Mouse (Mus musculus) MEL (cell line): Measurements from ENCODE around the gene Thada. TPM values are rescaled to one million over a fixed set of nuclear protein-coding genes. Genes with fewer than 3 reads are reported as not detected.

Experiments
- DNase-seq: peaks from one replicate; pipeline ENCODE4 v3.0.0; 2011; ENCODE audit warnings: low read depth, low spot score
- H3K27ac ChIP-seq: 2 replicates; pipeline ENCODE4 v1.5.1; 2012; ENCODE audit warnings: low read depth, mild to moderate bottlenecking, control low read depth, low read length, moderate library complexity; ENCODE audit not compliant: control insufficient read depth
- H3K27me3 ChIP-seq, 2 experiments: fragments of 150-350 bp in 1 of 2; sonication (generic) in 1 of 2; 2 replicates each; pipeline ENCODE4 v1.6.1; 2012; ENCODE audit warnings: low read length in 2 of 2, mild to moderate bottlenecking in 2 of 2, improper control_type of control experiment in 1 of 2, moderate library complexity in 1 of 2; ENCODE audit not compliant: insufficient read depth in 2 of 2, control insufficient read depth in 1 of 2
- H3K36me3 ChIP-seq, 2 experiments: 2 replicates each; pipeline ENCODE4 v1.6.1; 2012 to 2014; ENCODE audit warnings: low read length in 2 of 2, improper control_type of control experiment in 1 of 2, inconsistent platforms in 1 of 2, mild to moderate bottlenecking in 1 of 2; ENCODE audit not compliant: insufficient read depth in 2 of 2, control insufficient read depth in 1 of 2
- H3K4me1 ChIP-seq, 2 experiments: fragments of 150-350 bp in 1 of 2; sonication (generic) in 1 of 2; 2 replicates each; pipeline ENCODE4 v1.6.1; 2012; ENCODE audit warnings: low read length in 2 of 2, improper control_type of control experiment in 1 of 2, mild to moderate bottlenecking in 1 of 2; ENCODE audit not compliant: insufficient read depth in 2 of 2, control insufficient read depth in 1 of 2
- H3K4me3 ChIP-seq, 2 experiments: fragments of 150-350 bp in 1 of 2; sonication (generic) in 1 of 2; 2 replicates each; pipeline ENCODE4 v1.5.1; 2012; ENCODE audit warnings: low read depth in 2 of 2, low read length in 2 of 2, mild to moderate bottlenecking in 2 of 2, moderate library complexity in 2 of 2, control low read depth in 1 of 2, improper control_type of control experiment in 1 of 2; ENCODE audit not compliant: control insufficient read depth in 1 of 2, insufficient read depth in 1 of 2
- H3K79me2 ChIP-seq: 2 replicates; pipeline ENCODE4 v1.6.1; 2012; ENCODE audit warnings: mild to moderate bottlenecking, low read length, moderate library complexity; ENCODE audit not compliant: control insufficient read depth, poor library complexity, insufficient read depth
- H3K9ac ChIP-seq: 2 replicates; pipeline ENCODE4 v1.6.1; 2012; ENCODE audit warnings: low read depth, mild to moderate bottlenecking, control low read depth, low read length, moderate library complexity; ENCODE audit not compliant: control insufficient read depth, poor library complexity, severe bottlenecking
- H3K9me3 ChIP-seq: fragments of 150-350 bp; sonication (generic); replicated peaks from 2 replicates; pipeline ENCODE4 v1.6.1; 2012; ENCODE audit warnings: mild to moderate bottlenecking, low read length, improper control_type of control experiment, moderate library complexity; ENCODE audit not compliant: insufficient read depth
- BHLHE40 ChIP-seq: IDR thresholded peaks from 2 replicates; pipeline ENCODE4 v1.6.1; 2012; ENCODE audit warnings: low read depth, mild to moderate bottlenecking, inconsistent platforms, low read length, improper control_type of control experiment, borderline replicate concordance
- CHD1 ChIP-seq: IDR thresholded peaks from 2 replicates; pipeline ENCODE4 v1.6.1; 2012; ENCODE audit warnings: low read depth, mild to moderate bottlenecking, inconsistent platforms, low read length, improper control_type of control experiment
- CHD2 ChIP-seq: IDR thresholded peaks from 2 replicates; pipeline ENCODE4 v1.6.1; 2011; ENCODE audit warnings: low read length, improper control_type of control experiment
- ETS1 ChIP-seq: IDR thresholded peaks from 2 replicates; pipeline ENCODE4 v1.6.1; 2012; ENCODE audit warnings: low read depth, mild to moderate bottlenecking, inconsistent platforms, low read length, improper control_type of control experiment, moderate library complexity
- GATA1 ChIP-seq: IDR thresholded peaks from 2 replicates; pipeline ENCODE4 v1.6.1; 2011; ENCODE audit warnings: low read depth, low read length, improper control_type of control experiment
- KAT2A ChIP-seq: conservative IDR thresholded peaks from 2 replicates; pipeline ENCODE4 v1.6.1; 2012; ENCODE audit warnings: low read depth, low read length, improper control_type of control experiment, inconsistent platforms
- MAX ChIP-seq: IDR thresholded peaks from 2 replicates; pipeline ENCODE4 v1.6.1; 2011; ENCODE audit warnings: low read length, improper control_type of control experiment
- MEF2A ChIP-seq: IDR thresholded peaks from 2 replicates; pipeline ENCODE4 v1.6.1; 2014; ENCODE audit warnings: low read depth, mild to moderate bottlenecking, inconsistent platforms, low read length, improper control_type of control experiment; ENCODE audit not compliant: poor library complexity, insufficient replicate concordance, severe bottlenecking; ENCODE audit errors: extremely low read depth
- MXI1 ChIP-seq: IDR thresholded peaks from 2 replicates; pipeline ENCODE4 v1.6.1; 2011; ENCODE audit warnings: mild to moderate bottlenecking, low read depth, low read length, improper control_type of control experiment
- MYB ChIP-seq: IDR thresholded peaks from 2 replicates; pipeline ENCODE4 v1.6.1; 2011; ENCODE audit warnings: mild to moderate bottlenecking, low read depth, low read length, improper control_type of control experiment
- NELFE ChIP-seq: IDR thresholded peaks from 2 replicates; pipeline ENCODE4 v1.6.1; 2011; ENCODE audit warnings: low read depth, low read length, improper control_type of control experiment
- POLR2A ChIP-seq, 2 experiments: IDR thresholded peaks; 2 replicates each; pipeline ENCODE4 v1.6.1; 2011 to 2012; ENCODE audit warnings: low read length in 2 of 2, mild to moderate bottlenecking in 2 of 2, control low read depth in 1 of 2, improper control_type of control experiment in 1 of 2, low read depth in 1 of 2, moderate library complexity in 1 of 2; ENCODE audit not compliant: control insufficient read depth in 1 of 2, insufficient read depth in 1 of 2, poor library complexity in 1 of 2
- POLR2AphosphoS2 ChIP-seq: IDR thresholded peaks from 2 replicates; pipeline ENCODE4 v1.6.1; 2011; ENCODE audit warnings: low read length, improper control_type of control experiment
- SIN3A ChIP-seq: IDR thresholded peaks from 2 replicates; pipeline ENCODE4 v1.6.1; 2012; ENCODE audit warnings: low read length, improper control_type of control experiment, inconsistent platforms
- SMC3 ChIP-seq: IDR thresholded peaks from 2 replicates; pipeline ENCODE4 v1.6.1; 2011; ENCODE audit warnings: low read depth, low read length, improper control_type of control experiment
- TCF12 ChIP-seq: IDR thresholded peaks from 2 replicates; pipeline ENCODE4 v1.6.1; 2014; ENCODE audit warnings: low read depth, mild to moderate bottlenecking, inconsistent platforms, low read length, improper control_type of control experiment, moderate library complexity
- UBTF ChIP-seq: IDR thresholded peaks from 2 replicates; pipeline ENCODE4 v1.6.1; 2012; ENCODE audit warnings: low read depth, mild to moderate bottlenecking, inconsistent platforms, low read length, improper control_type of control experiment, moderate library complexity, borderline replicate concordance; ENCODE audit not compliant: insufficient read depth
- USF2 ChIP-seq, 2 experiments: IDR thresholded peaks; 2 replicates each; pipeline ENCODE4 v1.6.1; 2011 to 2012; ENCODE audit warnings: improper control_type of control experiment in 2 of 2, low read length in 2 of 2, borderline replicate concordance in 1 of 2, inconsistent platforms in 1 of 2, low read depth in 1 of 2, mild to moderate bottlenecking in 1 of 2; ENCODE audit not compliant: insufficient read depth in 1 of 2
- ZC3H11A ChIP-seq: IDR thresholded peaks from 2 replicates; pipeline ENCODE4 v1.6.1; 2012; ENCODE audit warnings: low read depth, mild to moderate bottlenecking, inconsistent platforms, low read length, improper control_type of control experiment
- polyA plus RNA-seq, 2 experiments: library from polyadenylated mRNA; stranded (reverse) in 1 of 2; unstranded in 1 of 2; fragments of >175 nt in 1 of 2; fragments of >200 nt in 1 of 2; gene quantifications; 2 replicates each; pipeline versions ENCODE4 v1.2.1 to v1.2.4; 2012; ENCODE audit warnings: low replicate concordance in 2 of 2, low read depth in 1 of 2; ENCODE audit not compliant: insufficient read length in 2 of 2, insufficient read depth in 1 of 2, missing spikeins in 1 of 2
- total RNA-seq: library from RNA; depleted of rRNA; stranded (reverse); fragments of 300-350 nt; gene quantifications from 2 replicates; pipeline ENCODE4 v1.2.3, GENCODE M21; 2012

Gene Thada
- total and polyA plus RNA-seq, 3 experiments = 19.8 to 20.6 TPM; not detected in 1

- TF ChIP-seq CHD1 = no peak
- no peak for TF ChIP-seq MEF2A
- no peak for TF ChIP-seq KAT2A
- TF ChIP-seq NELFE = no peak
- TF ChIP-seq BHLHE40 = no peak
- TF ChIP-seq ETS1 = no peak
- TF ChIP-seq POLR2A (IDR thresholded peaks at IDR 0.05; ENCODE audit: control insufficient read depth in 1 of 2, insufficient read depth in 1 of 2, low read depth in 1 of 2, low read length in 2 of 2, poor library complexity in 1 of 2) = no peak
- TF ChIP-seq MXI1 = no peak
- no peak for DNase-seq
- Histone ChIP-seq H3K9me3 (no peaks in the 10 kb centered on the region), H3K9ac (no peak overlapping the region), H3K4me3 (no peak overlapping the region), H3K4me1 (no peaks in the 10 kb centered on the region), H3K27me3 (no peaks in the 10 kb centered on the region), H3K27ac (no peak overlapping the region), H3K36me3 (no peaks in the 10 kb centered on the region; a peak in 2 of 4 replicates), H3K79me2 (no peaks in the 10 kb centered on the region)
Measured at GRCm38 (mm10) chr17:84305074-84305473, 160.9 kb downstream of the Thada start.

- TF ChIP-seq POLR2A (IDR thresholded peaks at IDR 0.05; ENCODE audit: control insufficient read depth in 1 of 2, insufficient read depth in 1 of 2, low read depth in 1 of 2, low read length in 2 of 2, poor library complexity in 1 of 2) (no peak), BHLHE40 (no peak), CHD1 (no peak), ETS1 (no peak)
- TF ChIP-seq, all 39 proteins: peak for 0
- Histone ChIP-seq H3K9ac (no peak overlapping the region), H3K4me3 (no peak overlapping the region), H3K27ac (no peak overlapping the region), H3K9me3 (no peaks in the 10 kb centered on the region), H3K36me3 (peaks cover 0 to 2% of the 10 kb centered on the region in 2 experiments; a peak in 2 of 4 replicates), H3K79me2 (no peaks in the 10 kb centered on the region), H3K4me1 (no peaks in the 10 kb centered on the region), H3K27me3 (no peaks in the 10 kb centered on the region)
- DNase-seq = no peak
Measured at GRCm38 (mm10) chr17:84304141-84304540, 161.9 kb downstream of the Thada start.

- H3K36me3 ChIP-seq = peaks cover 0 to 2% of the 10 kb centered on the region in 2 experiments; a peak in 2 of 4 replicates
- H3K9ac ChIP-seq = no peak overlapping the region
- no peak for DNase-seq
- H3K9me3 ChIP-seq = no peaks in the 10 kb centered on the region
- H3K27ac ChIP-seq = no peak overlapping the region
- TF ChIP-seq POLR2AphosphoS2 (no peak), TCF12 (no peak), MYB (no peak), NELFE (no peak), KAT2A (no peak), SMC3 (no peak), SIN3A (no peak), ETS1 (no peak), UBTF (no peak), ZC3H11A (no peak), MEF2A (no peak), USF2 (IDR thresholded peaks at IDR 0.05; ENCODE audit: borderline replicate concordance in 1 of 2, insufficient read depth in 1 of 2, low read depth in 1 of 2, low read length in 2 of 2) (no peak), BHLHE40 (no peak), GATA1 (no peak), CHD2 (no peak), MAX (no peak), CHD1 (no peak)
- H3K4me3 ChIP-seq = no peak overlapping the region
- H3K4me1 ChIP-seq = no peaks in the 10 kb centered on the region
- H3K79me2 ChIP-seq = no peaks in the 10 kb centered on the region
- H3K27me3 ChIP-seq = no peaks in the 10 kb centered on the region
Measured at GRCm38 (mm10) chr17:84297976-84298375, 168.0 kb downstream of the Thada start.
